Mouse (Mus musculus) adrenal gland (tissue): Measurements from ENCODE around the gene Aldh3b1.

ENCODE experiments used
- intact Hi-C: fragments of 180-260 bp; cut with DNase I; formaldehyde crosslinking; loops from one replicate; pipeline ENCODE4 v1.15.1; 2025

Aldh3b1 gene

DNA sequence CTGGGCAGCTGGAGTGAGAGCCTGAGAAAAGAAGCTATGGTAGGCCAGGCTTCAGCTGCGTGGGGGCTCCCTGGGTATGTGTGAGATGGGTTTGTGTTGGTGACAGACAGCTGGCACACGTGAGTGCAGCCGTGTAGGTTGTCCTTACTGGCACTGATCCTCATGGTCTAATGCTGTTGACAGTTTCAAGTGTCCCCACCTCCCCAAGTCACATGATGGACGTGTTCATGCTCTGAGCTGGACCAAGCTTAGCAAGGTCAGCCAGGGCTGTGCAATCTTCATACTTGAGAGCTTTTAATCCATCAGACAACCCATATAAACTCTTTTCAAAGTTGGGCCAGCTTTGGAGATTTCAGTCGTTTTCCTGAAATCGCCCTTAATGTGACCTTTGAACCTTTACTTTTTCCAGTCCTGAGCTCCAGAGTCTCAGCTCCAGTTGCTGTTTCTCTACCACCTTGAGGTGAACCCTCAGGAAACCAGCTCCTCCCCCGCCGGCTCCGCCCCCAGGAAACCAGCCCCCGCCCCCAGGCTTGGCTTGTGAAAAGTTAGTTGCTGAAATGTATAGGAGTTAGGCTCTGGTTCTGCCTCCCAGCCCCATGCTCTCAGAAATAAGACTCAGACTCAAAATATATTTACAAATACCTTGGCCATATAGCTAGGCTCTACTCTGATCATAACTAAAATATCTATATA is 16.4 kb upstream of the Aldh3b1 start:
- intact Hi-C loops, result loop anchor here (2.0 kb wide), 2 partner anchors 35 to 67 kb away; partner anchors contain the start of gene Ndufv1

DNA sequence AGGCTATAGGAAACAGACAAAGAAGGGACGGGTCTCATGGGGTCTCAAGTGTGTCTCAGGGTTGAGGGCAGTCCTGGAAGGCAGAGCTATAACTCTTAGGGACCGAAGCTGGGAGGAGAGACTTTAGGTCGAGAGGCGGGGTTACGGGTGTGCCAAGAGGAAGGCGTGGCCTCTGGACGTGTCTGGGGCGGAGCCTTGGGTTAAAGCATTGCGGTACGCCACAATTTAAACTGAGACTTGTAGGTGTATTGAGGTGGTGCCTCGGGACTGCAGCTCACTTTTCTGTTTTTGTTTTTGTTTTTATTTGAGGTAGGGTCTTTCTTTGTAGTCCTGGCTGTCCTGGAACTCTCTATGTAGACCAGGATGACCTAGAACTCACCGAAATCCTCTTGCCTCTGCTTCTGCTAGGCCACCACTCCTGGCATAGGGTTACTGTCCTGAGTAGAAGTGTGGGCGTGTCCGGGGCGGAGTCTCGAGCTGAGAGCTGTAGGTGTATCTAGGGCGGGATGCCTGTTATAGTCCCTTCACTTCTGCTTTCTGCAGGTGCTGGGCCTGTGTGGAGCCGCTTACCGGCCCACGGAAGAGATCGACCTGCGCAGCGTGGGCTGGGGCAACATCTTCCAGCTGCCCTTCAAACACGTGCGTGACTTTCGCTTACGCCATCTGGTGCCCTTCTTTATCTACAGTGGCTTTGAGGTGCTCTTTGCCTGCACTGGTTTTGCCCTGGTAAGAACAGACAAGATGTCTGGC is 13.6 kb upstream of the Aldh3b1 start:
- intact Hi-C loops, result no loop called here

DNA sequence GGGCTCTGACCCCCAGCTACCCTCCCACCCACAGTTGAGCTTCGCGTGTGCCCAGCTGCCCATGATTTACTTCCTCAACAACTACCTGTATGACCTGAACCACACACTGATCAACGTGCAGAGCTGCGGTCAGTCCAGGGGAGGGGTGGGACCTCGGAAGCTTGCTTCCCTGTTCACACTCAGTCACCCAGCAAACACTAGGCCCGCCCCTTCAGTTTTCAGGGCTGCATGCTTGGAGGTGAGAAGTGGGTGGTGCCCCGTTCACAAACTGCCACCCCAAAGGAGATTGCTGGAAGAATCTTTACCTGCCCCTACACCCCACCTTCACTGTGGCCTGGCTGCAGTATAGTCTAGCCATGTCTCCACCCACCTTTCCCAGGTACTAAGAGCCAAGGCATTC is 12.7 kb upstream of the Aldh3b1 start:
- intact Hi-C loops, result no loop called here

DNA sequence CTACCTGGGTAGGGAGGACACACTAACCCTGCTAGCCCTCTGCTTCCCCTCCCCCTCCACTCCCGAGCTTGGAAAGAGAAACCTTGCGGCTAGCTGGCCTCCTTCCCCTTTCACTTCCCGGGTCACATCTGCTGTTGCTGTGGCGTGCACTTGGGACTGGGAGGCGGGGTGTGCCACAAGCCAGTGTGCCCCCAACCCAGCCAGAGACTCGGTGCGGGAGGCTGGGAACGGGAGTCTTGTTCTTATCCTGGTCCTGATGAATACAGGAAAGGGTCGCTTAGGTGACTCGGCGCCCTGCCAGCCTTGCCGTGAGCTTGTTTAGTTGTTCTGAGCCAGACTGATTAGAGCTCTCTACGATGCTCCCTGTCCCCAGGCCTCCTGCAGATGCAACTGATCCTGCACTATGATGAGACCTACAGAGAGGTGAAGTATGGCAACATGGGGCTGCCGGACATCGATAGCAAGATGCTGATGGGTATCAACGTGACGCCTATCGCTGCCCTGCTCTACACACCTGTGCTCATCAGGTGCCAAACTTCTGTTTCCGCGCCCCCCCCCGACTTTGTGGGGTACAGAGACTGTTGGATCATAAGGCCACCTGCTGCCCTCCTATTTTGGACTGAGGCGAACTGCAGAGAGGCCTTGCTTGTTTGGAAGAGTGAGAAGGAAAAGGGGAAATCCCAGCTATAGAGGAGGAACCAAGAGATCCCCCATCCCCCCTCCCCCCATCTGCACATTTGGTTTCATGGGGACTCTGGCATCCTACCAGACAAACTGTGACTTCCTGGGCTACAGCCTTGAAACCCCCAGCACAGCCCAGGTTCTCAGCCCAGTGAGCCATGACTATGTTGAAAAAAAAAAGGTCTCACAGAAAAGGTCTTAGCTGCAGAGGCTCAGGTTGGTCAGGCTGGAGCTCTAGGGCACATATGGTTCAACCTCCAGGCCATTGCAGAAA is 6.6 kb upstream of the Aldh3b1 start:
- intact Hi-C loops, result no loop called here

DNA sequence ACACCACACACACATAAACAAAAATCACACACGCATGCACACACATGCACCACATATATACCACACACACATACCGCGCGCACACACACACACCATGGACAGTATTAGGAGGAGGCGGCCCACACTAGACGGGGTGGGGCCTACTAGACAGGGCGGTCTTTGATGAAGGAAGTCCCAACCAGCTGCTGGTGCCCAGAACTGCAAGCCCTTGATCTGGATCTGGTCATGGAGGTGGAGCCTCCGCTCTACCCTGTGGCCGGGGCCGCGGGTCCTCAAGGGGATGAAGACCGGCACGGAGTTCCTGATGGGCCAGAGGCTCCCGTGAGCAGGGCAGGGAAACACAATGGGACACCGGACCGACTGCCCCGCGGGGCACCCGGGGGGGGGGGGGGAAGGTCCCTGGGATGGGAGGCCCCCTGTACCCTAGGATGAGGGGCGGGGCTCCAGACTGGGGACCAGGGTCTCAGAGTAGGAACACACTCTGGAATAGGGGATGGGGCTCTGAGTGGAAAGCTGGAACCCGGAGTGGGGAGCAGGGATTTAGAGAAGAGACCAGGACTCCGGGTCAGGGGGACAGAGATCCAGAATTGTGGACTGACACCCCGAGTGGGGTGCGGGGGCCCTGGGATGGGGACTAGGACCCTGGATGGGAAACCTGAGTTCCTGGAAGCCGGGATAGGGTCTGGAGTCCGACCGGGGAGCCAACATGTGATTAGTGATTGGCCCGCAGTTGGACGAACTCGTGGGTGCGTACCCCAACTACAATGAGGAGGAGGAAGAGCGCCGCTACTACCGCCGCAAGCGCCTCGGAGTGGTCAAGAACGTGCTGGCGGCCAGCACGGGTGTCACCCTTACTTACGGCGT is 5.7 kb upstream of the Aldh3b1 start, which contains the start of gene Unc93b1:
Unc93b1 (plus strand) TSS at position 155 of the 864 bp plus-strand sequence.
- intact Hi-C loops, result no loop called here

DNA sequence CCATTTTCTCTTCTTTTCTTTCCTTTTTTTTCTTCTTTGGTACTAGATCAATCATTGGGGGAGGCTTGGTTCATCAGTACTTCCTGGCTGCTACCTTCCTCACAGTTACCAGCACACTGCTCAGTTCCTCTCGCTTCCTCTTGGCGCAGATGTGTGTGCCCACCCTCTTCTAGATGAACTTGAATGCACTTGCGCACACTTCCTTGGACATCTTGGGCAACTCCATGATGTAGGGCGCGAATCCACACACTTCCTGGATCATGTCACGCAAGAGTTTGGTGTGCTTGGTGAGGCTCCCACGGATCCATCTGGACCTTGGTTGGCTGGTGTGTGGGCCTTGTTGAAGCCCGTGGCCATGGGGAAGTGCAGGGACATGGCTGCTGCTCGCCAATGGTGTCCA is 2.1 kb upstream of the Aldh3b1 start:
- intact Hi-C loops, result no loop called here

DNA sequence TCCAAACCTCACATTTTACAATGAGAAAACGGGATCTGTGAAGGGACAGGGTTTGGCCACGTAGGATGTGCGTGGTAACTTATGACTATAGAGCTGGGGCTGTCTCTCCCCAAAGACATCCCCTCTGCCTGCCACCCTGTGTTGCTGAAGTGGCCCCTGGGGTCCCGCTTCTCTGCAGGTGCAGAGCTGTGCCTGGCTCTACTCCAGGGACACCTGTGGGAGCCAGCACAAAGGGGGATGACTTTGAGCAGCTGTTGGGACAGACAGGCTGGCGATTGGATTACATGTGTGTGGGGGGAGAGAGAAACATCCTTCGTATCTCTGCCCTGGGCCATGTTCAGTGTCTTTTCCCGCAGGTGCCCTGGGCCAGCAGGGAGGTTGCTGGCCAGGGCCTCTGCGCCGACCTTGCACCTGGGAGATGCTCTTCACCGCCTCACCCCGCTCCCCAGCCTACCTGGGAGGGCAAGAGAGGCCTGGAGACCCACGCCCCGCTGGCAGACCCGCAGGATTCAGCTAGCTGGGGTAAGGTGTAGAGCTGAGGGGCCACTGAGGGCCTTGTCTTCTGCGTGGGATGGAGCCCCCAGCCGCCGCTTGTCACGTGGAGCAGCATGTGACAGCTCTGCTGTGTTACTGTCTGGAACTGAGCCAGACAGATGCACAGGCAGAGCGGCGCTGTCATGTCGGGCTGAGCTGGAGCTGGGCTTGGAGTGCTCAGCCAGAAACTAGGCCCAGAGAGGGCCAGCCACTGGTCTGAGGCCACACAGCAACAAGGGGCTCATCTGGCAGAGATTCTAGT is 852 bp upstream of the Aldh3b1 start:
- intact Hi-C loops, result no loop called here

DNA sequence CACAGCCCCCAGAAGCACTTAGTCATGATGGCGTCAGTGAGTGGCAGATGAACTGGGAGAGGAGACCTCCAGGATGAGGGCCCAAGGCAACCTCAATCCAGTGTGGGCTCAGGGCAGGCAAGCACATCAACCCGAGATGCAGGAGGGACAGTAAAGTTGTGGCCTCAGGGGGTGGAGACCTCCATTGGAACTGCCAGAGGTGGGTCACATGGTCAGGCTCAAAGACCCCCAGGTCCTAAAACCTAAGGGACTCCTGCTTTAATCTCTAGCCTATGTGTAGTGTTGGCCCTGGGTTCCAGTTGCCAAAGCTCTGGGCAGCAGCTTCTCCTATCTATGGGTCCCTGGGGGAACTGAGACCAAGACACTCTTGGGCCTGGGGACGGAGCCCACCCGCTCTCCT is 829 bp downstream of the Aldh3b1 start:
- intact Hi-C loops, result no loop called here

DNA sequence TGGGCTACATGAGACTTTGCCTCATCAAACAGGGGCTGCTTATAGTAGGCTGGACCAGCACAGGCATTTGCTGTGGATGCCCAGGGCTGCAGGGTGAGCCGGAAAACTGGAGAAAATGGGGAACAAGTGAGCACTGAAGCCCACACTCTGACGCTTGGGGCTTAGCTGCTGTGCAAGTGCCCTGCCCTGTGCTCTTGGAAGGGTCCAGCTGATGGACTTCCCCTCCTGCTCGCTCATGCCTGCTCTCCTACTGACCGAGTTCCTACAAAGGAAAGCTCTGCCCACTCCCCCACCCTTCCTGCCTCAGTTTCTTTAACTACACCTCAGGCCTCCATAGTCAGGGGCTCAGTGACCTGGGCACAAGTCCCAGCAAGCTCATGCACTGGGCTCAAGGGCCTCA is 1.6 kb downstream of the Aldh3b1 start:
- intact Hi-C loops, result no loop called here

DNA sequence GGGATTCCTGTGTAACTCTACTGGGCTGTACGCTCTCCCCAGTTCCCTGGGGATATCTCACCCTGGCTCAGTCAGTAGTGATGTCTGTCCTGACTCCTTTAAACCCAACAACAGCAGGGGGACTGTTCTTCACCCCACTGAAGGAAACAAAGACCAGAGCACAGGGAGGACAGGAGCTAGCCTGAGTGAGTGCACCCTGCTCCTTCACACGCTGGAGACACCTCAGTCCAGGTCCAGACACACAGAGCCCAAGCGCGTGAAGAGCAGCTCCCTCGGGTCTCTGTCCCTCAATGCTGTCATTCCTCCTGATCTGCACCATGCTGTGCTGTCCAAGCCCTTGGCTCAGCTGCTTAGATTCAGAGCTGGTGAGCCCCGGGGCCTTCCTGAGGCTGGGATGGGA is 2.9 kb downstream of the Aldh3b1 start:
- intact Hi-C loops, result no loop called here

DNA sequence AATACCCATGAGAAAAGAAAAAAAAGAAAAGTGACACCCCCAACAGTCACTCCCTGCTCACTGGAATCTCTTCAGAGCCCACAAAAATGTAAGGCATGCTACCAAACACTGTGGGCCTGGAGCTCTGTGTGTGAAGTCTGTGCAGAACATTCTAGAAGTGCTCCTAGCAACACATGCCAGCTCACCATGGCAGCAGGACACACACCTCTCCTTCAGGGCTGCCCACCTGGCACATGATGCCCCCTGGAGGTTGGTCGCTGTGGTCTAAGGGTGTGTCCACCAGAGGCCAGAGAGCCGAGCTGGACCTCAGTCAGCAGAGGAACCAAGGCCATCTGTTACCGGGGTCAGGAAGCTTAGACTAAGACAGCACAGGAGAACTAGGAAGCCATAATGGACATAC is 3.3 kb downstream of the Aldh3b1 start:
- intact Hi-C loops, result no loop called here

DNA sequence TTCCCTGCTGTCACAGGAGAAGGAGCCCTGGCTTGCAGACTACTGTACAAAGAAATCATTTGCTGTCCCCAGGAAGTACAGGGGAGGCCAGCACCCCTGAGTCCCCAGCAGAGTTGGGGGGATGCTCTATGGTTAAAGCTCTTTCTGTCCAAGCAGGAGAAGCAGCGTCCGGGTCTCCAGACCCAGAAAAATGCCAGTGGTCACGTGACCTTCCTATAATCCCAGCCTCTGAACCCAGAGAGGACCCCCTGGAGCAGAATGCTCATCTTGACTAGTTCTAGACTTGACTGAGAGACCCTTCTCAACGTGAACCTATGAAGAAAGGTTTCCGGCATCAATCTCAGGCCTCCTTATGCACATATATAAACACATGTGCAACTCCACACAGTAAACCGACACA is 3.7 kb downstream of the Aldh3b1 start:
- intact Hi-C loops, result no loop called here

DNA sequence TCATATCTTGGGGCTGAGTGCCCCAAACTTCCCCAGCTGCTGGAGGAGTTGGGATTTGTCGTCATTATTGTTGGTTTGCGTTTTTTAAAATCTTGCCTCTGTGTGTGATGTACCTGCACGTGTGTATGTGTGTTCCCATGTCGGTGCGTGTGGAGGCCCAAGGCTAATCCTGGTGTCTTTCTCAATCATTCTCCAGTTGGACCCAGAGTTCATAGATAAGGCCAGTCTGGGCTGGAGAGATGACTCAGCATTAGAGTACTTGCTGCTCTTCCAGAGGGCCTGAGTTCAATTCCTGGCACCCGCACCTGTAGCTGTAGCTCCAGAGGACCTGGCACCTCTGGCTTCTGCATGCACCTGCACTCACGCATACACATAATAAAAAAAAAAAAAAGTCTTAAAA is 4.7 kb downstream of the Aldh3b1 start:
- intact Hi-C loops, result no loop called here

DNA sequence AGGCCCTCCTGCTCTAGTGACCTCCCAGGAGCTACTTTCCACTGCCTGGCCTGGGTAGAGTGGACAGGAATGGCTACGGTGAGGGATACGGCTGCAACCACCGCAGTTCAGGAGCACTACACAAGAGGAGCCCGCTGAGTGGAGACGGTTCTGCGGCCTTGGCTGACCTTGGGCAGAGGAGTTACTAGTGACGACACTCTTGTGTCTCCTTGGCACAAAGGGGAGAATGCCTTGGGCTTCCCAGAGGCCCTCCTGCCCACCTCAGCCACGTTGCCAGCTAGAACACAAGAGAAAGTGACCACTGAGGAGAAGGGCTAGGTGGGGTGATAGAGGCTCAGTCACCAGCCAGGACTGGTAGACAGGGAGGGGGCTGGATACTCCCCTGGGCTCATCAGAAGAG is 5.4 kb downstream of the Aldh3b1 start:
- intact Hi-C loops, result no loop called here

DNA sequence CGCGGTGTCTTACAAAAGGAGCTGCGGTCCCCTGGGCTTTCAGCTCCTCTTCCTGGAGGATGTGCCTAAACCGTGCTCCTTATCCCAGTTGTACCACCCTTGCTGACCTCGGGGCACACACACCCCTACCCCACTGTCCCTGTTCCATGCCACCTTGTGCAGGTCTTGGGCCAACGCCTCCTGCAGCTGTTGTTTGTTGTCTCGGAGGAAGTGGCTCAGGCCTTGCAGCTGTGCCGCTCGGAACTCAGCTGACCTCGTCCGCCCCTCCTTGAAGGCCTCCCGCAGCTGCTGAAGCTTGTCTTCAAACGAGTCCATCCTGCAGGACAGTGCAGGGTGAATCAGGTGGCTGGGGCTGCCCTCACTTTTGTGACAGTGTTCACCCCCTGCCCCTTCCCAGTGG is 6.0 kb downstream of the Aldh3b1 start:
- intact Hi-C loops, result no loop called here

DNA sequence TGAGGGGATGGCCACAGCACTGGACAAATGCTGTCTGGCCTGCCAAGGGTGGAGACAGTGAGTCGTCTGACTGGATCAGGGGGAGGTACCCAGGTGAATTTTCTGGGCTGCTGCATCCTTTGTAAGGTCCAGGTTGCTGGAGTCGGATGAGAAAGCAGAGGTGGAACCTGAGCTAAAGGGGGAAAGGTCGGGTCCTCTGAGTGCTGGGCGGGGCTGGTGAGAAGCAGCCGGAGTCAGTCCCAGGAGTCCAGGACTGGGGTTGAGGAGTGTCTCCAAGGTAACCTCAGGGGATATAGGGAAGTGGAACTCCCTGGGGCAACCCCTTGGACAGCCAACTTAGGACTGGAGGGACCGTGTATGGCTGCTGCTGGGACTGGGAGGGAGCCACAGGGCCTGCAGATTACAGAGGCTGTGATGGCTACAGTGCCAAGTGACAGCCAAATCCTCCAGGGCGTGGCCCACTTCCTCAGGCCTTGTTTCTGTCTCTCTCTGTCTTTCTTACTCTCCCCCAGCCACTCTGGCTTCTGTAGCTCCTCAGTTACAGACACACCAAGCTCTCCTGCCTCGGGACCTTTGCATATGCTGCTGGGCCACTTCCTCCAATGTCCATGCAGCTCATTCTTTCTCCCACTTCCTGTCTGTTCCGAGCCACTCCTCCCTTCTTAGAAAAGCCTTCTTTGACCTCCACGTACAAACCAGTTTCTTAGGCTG is 6.8 kb downstream of the Aldh3b1 start:
- intact Hi-C loops, result no loop called here

DNA sequence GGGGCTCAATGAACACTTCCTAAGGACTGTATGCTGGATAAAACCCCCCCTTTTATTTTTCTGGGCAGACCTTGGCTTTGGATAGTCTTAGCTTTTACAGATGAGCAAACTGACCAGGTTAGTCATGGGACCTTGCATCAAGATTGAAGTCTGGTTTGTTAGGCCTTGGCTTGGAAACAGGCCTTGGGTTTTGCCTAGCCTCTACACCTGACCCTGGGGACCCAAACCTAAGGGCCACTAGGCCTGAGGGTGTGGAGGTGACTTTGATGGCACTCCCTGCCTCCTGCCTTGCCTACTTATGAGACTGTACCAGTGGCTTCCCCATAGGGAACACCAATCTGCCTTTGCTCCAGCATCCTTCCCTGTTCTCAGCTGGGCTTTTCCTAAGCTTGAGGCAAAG is 9.7 kb downstream of the Aldh3b1 start:
- intact Hi-C loops, result no loop called here

DNA sequence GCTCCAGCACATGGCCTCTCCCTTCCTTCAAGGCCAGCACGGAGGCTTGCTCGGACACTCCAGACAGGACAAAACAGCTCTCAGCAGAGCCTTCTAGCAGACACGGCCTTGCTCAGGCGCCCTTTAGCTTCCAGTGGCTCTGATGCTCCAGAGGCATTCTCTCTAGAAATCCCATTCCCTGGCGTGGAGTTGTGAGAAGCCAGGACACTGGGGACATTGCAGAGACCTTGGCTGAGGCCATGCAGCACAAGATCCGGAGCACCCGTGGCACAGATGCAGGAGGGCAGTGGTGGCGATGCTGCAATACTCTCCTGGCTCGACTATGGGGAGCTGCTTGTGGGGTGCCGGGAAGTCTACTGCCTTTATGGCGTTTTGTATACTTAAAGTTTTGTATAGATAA is 12.9 kb downstream of the Aldh3b1 start:
- intact Hi-C loops, result no loop called here

DNA sequence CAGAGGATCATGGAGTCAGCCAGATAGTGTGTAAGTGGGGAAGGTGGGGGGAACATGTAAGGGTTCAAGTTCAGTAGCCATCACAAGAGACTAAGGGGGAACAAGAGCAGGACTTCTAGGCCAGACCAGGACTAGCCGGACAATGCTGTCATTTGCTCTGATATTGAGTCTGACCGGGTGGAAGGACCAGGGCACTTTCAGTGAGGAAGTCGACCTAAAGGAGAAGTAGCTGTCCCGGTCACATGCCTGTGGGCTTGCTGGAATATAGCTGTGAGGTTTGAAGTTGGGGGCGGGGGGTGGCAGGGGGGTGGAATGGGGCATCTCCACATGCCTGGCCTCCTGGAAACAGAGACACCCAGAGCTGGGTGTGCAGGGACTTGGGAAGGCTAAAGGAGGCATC is 15.1 kb downstream of the Aldh3b1 start:
- intact Hi-C loops, result no loop called here
